Mouse (Mus musculus) forebrain, embryonic 15.5 days (tissue): ENCODE measurements around the gene Mcu. TPM values are rescaled to one million over a fixed set of nuclear protein-coding genes. Genes with fewer than 3 reads are reported as not detected.

Experiments
- ATAC-seq: fragments of 200-750 bp; cut with Nextera tagmentation; replicated peaks from 2 replicates; pipeline ENCODE4 v1.8.0; 2017; ENCODE audit warnings: mild to moderate bottlenecking, moderate TSS enrichment, moderate library complexity
- H3K27ac ChIP-seq: fragments of 300-500 bp; sonication (generic); replicated peaks from 2 replicates; pipeline ENCODE4 v1.5.1; 2015; ENCODE audit warnings: mild to moderate bottlenecking, inconsistent platforms
- H3K27me3 ChIP-seq: fragments of 300-500 bp; sonication (generic); 2 replicates; pipeline ENCODE4 v1.6.1; 2015; ENCODE audit warnings: inconsistent platforms
- H3K36me3 ChIP-seq: fragments of 300-500 bp; sonication (generic); 2 replicates; pipeline ENCODE4 v1.6.1; 2015; ENCODE audit warnings: mild to moderate bottlenecking, inconsistent platforms
- H3K4me1 ChIP-seq: fragments of 300-500 bp; sonication (generic); 2 replicates; pipeline ENCODE4 v1.6.1; 2015; ENCODE audit warnings: inconsistent platforms
- H3K4me2 ChIP-seq: fragments of 300-500 bp; sonication (generic); replicated peaks from 2 replicates; pipeline ENCODE4 v1.6.1; 2015; ENCODE audit warnings: mild to moderate bottlenecking, inconsistent platforms
- H3K4me3 ChIP-seq: fragments of 300-500 bp; sonication (generic); 2 replicates; pipeline ENCODE4 v1.5.1; 2015; ENCODE audit warnings: mild to moderate bottlenecking, inconsistent platforms
- H3K9ac ChIP-seq: fragments of 300-500 bp; sonication (generic); replicated peaks from 2 replicates; pipeline ENCODE4 v1.6.1; 2015; ENCODE audit warnings: mild to moderate bottlenecking, inconsistent platforms
- H3K9me3 ChIP-seq: fragments of 300-500 bp; sonication (generic); 2 replicates; pipeline ENCODE4 v1.6.1; 2016; ENCODE audit warnings: inconsistent platforms
- WGBS: fragments of 180-500 bp; shearing (Covaris S2); methylation state at CpG from one replicate; pipeline ENCODE4 v1.1.7; 2015; ENCODE audit warnings: mixed read lengths; 5-methylcytosine and 5-hydroxymethylcytosine counted together
- polyA plus RNA-seq: library from polyadenylated mRNA; unstranded; fragments of >200 nt; fragmentation: Nextera tagmentation; extraction: Ambion mirVana; gene quantifications from 2 replicates; pipeline ENCODE4 v1.2.1, GENCODE M21; 2015

Gene Mcu
- polyA plus RNA-seq, 1 experiment from 2014 or later = 22.8 TPM

DNA sequence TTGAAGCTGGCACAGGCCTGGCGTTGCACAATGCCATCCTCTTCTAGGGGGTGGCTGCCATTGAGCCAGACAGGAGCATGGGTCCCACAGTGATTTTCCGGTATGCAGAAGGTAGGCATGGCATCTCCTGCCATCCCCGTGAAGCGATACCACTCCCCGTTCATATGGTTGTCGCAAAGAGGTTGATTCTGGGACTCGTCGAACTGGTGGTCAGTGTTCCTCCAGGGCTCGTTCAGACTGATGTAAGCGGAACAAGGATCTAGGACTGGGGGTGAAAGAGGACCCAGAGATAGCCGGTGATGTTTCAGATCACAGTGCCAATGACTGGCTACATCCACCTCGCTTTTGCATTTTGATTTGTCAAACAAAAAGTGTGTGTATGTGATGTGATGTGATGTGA lies 177.8 kb downstream of the Mcu start:
- no peaks in the 10 kb centered on the region for H3K27me3 ChIP-seq
- H3K36me3 ChIP-seq = no peaks in the 10 kb centered on the region
- no peak overlapping the region for H3K27ac ChIP-seq
- no peaks in the 10 kb centered on the region for H3K4me1 ChIP-seq
- no peak for ATAC-seq
- no peak overlapping the region for H3K4me2 ChIP-seq
- no peaks in the 10 kb centered on the region for H3K9me3 ChIP-seq
- WGBS = 94% methylated on average over 12 of the region's 12 CpGs
- no peak overlapping the region for H3K4me3 ChIP-seq
- H3K9ac ChIP-seq = no peak overlapping the region

DNA sequence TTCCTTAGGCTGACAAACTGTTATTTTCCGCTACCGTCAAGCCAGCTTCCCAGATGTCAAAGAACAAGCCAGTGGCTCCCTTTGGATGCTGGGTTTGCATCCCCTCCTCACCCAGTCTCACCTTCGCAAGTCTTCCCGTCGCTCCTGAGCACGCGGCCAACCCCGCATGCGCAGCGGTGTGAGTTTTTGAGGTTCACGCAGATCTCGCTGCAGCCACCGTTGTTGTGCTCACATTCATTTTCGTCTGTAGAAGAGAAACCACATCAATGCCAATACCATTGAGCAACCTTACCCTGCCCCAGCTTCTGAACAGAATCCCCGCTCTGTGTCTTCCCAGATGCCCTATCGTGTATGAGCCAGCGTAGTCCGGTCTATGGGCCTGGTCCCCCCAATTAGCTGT lies 180.7 kb downstream of the Mcu start:
- Histone ChIP-seq H3K36me3 (no peaks in the 10 kb centered on the region), H3K9ac (no peak overlapping the region), H3K4me1 (no peaks in the 10 kb centered on the region), H3K4me2 (no peak overlapping the region), H3K27me3 (no peaks in the 10 kb centered on the region), H3K27ac (no peak overlapping the region), H3K9me3 (no peaks in the 10 kb centered on the region), H3K4me3 (no peak overlapping the region)
- ATAC-seq = no peak
- 94% methylated on average over 18 of the region's 18 CpGs for WGBS

DNA sequence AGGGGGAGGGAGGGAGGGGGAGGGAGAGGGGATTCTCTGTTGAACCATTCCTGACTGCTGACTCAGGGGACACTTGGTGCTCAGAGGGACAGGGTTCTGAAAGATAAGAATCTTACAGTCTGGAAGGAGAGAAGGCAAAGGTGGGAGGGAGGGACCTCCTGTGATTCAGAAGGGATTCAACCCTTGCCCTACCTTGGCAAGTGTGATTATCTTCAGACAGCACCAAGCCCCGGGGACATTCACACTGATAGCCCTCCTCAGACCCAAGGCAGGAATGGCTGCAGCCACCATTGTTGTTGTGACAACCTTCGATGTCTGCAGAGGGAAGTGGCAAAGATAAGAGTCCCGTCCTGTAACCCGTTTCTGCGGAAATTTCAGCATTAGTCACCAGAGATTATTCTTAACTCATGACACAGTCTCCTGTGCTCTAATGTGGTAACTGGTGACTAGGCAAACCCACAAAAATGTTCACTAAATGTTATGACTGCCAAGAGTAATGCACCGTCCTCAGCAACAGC lies 185.7 kb downstream of the Mcu start:
- no peak overlapping the region for H3K27ac ChIP-seq
- H3K9me3 ChIP-seq = no peaks in the 10 kb centered on the region
- no peak overlapping the region for H3K4me3 ChIP-seq
- WGBS = 75% methylated on average over 6 of the region's 6 CpGs
- no peak for ATAC-seq
- H3K4me2 ChIP-seq = no peak overlapping the region
- H3K36me3 ChIP-seq = no peaks in the 10 kb centered on the region
- no peaks in the 10 kb centered on the region for H3K27me3 ChIP-seq
- no peaks in the 10 kb centered on the region for H3K4me1 ChIP-seq
- H3K9ac ChIP-seq = no peak overlapping the region

DNA sequence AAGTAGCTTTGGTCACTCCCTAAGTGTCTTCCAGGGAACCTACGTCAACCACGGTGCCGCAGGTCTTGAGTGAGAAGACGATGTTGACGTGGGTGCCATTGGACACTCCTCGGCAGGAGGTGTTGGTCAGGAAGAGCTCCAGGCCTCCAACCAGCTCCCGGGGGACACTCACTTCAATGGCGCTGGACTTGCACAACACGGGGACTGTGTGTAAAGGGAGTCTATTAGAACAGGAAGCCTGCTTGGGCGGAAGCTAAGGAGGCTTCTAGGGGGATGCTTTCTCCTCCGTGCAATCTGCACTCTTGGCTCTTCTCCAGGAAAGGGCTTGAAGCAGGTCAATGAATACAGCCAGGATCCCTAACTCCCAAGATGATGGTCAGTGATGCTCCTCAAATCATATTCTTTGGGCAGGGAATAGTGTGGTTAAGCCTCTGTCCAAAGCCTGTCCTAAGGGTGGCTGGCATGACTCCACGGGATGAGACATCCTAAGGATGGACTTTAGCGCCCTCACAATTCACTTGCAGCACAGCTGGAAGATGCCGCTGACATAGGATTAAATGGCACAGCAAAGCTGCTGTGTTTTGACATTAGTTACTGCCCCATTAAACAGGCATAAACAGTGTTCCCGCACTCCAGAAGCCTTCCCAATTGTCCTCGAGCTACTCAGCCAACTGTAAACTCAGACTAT lies 186.9 kb downstream of the Mcu start:
- H3K4me2 ChIP-seq = no peak overlapping the region
- no peak overlapping the region for H3K4me3 ChIP-seq
- no peak overlapping the region for H3K27ac ChIP-seq
- H3K4me1 ChIP-seq = no peaks in the 10 kb centered on the region
- H3K9me3 ChIP-seq = no peaks in the 10 kb centered on the region
- 82% methylated on average over 16 of the region's 16 CpGs for WGBS
- no peaks in the 10 kb centered on the region for H3K36me3 ChIP-seq
- no peaks in the 10 kb centered on the region for H3K27me3 ChIP-seq
- no peak for ATAC-seq
- H3K9ac ChIP-seq = no peak overlapping the region

DNA sequence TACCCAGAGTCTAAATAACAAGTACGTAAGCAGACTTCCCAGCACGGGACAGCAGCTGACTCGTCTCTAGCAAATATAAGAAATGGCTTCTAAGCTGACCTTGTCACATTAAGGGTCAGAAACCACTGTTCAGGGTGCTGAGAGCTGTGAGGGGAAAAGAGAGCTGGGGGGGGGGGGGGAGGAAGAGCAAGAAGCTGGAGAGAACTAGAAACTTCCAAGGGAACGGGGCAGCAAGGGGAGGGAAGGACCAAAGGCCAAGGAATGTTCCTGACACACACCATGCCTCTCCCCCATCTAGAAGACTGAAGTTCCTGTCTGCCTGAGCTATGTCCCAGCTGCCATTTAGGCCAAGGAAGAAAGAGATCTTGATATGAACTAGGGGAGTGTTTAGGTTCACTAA lies 190.1 kb downstream of the Mcu start:
- Histone ChIP-seq H3K36me3 (no peaks in the 10 kb centered on the region), H3K9ac (no peak overlapping the region), H3K4me2 (no peak overlapping the region), H3K4me3 (no peak overlapping the region), H3K27me3 (no peaks in the 10 kb centered on the region), H3K4me1 (no peaks in the 10 kb centered on the region), H3K27ac (no peak overlapping the region), H3K9me3 (no peaks in the 10 kb centered on the region)
- no peak for ATAC-seq
- WGBS = 95% methylated on average over 4 of the region's 4 CpGs

DNA sequence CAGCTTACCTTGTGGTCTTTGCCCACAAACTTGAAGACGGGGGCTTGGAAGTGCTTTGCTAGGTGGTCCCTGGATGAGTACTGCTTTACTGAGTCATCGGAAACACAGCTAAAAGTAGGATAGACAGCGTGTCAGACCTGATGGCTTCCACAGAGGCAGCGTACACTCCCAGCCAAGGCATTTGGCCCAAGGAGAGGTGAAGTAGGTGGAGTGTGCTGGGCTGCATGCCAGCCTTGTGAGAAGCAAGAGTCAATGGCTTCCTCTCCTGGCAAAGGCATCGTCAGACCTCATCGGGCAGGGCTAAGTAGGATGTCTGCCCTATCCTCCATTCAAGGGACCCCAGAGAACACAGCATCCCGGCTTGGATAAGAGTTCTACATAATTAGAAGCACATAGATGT lies 191.1 kb downstream of the Mcu start:
- Histone ChIP-seq H3K9ac (no peak overlapping the region), H3K27ac (no peak overlapping the region), H3K4me3 (no peak overlapping the region), H3K4me1 (no peaks in the 10 kb centered on the region), H3K27me3 (no peaks in the 10 kb centered on the region), H3K9me3 (no peaks in the 10 kb centered on the region), H3K4me2 (no peak overlapping the region), H3K36me3 (no peaks in the 10 kb centered on the region)
- ATAC-seq = no peak
- WGBS = 70% methylated on average over 7 of the region's 7 CpGs

DNA sequence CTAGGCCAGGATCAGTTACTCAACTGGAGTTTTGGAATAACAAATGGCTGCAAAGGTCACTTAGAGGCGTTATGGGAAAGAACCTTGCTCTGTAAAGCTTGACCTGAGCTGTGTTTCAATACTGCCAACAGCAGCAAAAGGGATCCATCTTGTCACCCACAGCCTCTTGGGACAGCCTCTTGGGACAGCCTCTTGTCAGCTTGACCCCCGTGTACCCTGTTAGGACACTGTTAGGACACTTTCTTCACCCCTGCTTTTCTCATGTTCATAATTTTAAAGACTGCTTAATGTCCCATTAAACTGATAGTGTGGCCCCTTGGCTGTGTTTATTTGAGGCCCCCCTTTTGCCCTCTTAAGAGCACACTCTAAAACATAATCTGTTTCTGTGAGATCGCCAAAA lies 192.0 kb downstream of the Mcu start:
- no peak overlapping the region for H3K4me3 ChIP-seq
- no peaks in the 10 kb centered on the region for H3K36me3 ChIP-seq
- H3K4me2 ChIP-seq = no peak overlapping the region
- no peaks in the 10 kb centered on the region for H3K27me3 ChIP-seq
- H3K9ac ChIP-seq = no peak overlapping the region
- no peaks in the 10 kb centered on the region for H3K4me1 ChIP-seq
- no peak for ATAC-seq
- no peaks in the 10 kb centered on the region for H3K9me3 ChIP-seq
- no peak overlapping the region for H3K27ac ChIP-seq
- WGBS = 93% methylated on average over 3 of the region's 3 CpGs

DNA sequence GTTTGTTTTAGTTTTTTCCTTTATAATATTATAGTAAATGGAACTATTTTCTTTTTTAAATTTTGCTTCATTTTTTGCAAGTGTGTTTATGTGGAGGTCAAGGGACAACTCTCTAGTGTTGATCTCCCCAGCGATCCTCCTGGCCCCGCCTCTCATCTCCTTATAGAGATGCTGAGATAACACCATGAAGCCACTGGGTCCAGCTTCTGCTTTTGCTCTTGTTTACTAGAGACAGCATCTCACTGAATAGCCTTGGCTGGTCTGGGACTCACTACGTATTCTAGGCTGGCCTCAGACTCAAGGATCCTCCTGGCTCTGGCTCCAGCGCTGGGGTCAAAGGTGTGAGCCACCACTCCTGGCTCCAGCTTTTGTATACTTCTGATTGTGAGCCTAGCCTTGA lies 197.0 kb downstream of the Mcu start:
- Histone ChIP-seq H3K36me3 (no peaks in the 10 kb centered on the region), H3K4me1 (no peaks in the 10 kb centered on the region), H3K4me2 (no peak overlapping the region), H3K4me3 (no peak overlapping the region), H3K9me3 (no peaks in the 10 kb centered on the region), H3K27me3 (no peaks in the 10 kb centered on the region), H3K9ac (no peak overlapping the region), H3K27ac (no peak overlapping the region)
- no peak for ATAC-seq
- WGBS = 92% methylated on average over 4 of the region's 4 CpGs

DNA sequence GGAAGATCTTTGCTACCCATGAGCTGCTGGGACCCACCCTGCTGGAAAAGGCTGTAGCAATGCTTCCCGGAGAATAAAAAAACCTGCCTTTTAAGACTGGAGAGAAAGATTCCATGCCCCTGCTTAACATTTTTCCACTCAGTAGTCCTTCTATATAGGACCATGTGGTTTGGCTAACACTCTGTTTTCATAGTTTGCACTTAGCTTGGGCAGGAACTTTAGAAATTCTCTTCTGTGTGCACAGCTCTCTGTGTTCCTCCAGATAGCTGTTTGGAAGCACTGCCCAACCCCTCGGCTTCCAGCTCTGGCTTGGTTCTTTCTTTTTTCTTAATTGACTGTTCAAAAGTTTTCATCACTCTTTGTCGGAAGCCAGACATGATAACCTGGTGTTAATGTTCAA lies 199.9 kb downstream of the Mcu start:
- Histone ChIP-seq H3K4me3 (no peak overlapping the region), H3K27ac (no peak overlapping the region), H3K36me3 (no peaks in the 10 kb centered on the region), H3K27me3 (no peaks in the 10 kb centered on the region), H3K9me3 (no peaks in the 10 kb centered on the region), H3K9ac (no peak overlapping the region), H3K4me2 (no peak overlapping the region), H3K4me1 (no peaks in the 10 kb centered on the region)
- ATAC-seq = no peak
- 85% methylated on average over 3 of the region's 3 CpGs for WGBS

DNA sequence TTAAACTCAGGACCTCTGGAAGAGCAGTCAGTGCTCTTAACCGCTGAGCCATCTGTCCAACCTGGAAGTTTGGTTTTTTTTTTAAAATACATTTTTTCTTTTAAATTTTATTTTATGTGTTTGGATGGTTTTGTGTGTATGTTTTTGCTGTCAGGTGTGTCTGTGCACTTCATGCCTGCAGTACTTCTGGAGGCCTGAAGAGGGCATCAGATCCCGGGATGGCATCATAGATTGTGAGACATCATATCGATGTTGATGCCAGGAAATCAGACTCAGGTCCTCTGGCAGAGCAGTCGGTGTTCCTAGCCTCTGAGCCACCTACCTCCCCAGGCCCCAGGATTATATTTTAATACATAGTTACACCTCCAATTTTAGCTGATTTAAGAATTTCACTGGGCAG lies 202.8 kb downstream of the Mcu start:
- Histone ChIP-seq H3K27ac (no peak overlapping the region), H3K36me3 (no peaks in the 10 kb centered on the region), H3K9ac (no peak overlapping the region), H3K4me3 (no peak overlapping the region), H3K4me1 (no peaks in the 10 kb centered on the region), H3K9me3 (no peaks in the 10 kb centered on the region), H3K27me3 (no peaks in the 10 kb centered on the region), H3K4me2 (no peak overlapping the region)
- 91% methylated on average over 4 of the region's 4 CpGs for WGBS
- no peak for ATAC-seq

DNA sequence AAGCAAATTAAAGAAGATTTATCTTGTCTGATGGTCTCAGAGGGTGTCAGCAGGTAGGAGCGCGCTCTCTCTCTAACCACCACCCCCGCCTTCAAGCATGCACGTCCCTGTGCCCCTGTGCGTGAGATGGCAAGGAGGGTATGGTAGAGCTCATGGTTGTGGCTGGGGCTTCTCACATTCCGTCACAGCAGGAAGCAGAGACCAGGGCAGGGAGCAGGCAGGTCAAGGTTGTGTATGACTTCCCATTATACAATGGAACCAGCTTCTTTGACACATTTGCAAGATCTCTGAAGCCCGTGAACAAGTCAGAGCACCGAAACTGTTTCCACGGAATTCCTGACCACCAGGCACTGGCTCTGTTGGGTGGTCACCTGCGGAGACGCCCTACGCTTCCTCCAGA lies 206.2 kb downstream of the Mcu start:
- Histone ChIP-seq H3K4me2 (no peak overlapping the region), H3K4me1 (no peaks in the 10 kb centered on the region), H3K4me3 (no peak overlapping the region), H3K9me3 (no peaks in the 10 kb centered on the region), H3K27me3 (no peaks in the 10 kb centered on the region), H3K9ac (no peak overlapping the region), H3K27ac (no peak overlapping the region), H3K36me3 (no peaks in the 10 kb centered on the region)
- ATAC-seq = no peak
- 86% methylated on average over 12 of the region's 12 CpGs for WGBS

DNA sequence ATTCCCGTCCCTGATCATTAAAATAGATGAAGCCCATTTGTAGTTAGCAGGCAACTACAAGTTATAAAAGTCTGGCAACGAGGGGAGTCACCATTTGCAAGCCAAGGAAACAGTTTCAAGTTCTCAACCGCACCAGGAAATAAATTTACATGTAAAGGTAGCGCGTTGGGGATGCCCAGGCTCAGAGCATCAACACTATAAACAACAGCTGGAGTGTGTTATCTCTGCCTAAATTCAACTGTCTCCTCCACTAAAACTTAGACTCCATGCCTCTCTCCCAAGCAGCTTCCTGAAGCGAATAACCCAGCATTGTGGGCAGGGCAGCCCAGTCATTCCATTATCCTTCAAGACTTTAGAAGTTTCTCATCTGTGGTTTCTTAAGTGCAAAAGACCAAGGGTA lies 208.0 kb downstream of the Mcu start:
- no peaks in the 10 kb centered on the region for H3K4me1 ChIP-seq
- no peak overlapping the region for H3K27ac ChIP-seq
- no peaks in the 10 kb centered on the region for H3K9me3 ChIP-seq
- WGBS = 71% methylated on average over 6 of the region's 6 CpGs
- H3K9ac ChIP-seq = no peak overlapping the region
- no peak overlapping the region for H3K4me2 ChIP-seq
- no peaks in the 10 kb centered on the region for H3K36me3 ChIP-seq
- no peaks in the 10 kb centered on the region for H3K27me3 ChIP-seq
- ATAC-seq = no peak
- no peak overlapping the region for H3K4me3 ChIP-seq

DNA sequence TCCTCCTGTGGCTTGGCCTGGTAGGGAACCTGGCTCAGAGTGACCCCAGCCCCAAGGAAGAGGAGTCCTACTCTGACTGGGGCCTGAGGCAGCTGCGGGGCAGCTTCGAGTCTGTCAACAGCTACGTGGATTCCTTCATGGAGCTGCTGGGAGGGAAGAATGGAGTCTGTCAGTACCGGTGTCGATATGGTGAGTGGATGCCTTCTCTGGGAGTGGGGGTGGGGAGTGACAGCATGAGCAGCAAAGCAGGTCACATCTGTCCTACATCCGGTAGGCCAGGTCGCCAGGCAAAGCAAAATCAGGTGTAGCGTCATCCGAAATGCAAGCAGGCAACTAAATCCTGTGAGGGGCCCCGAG lies 212.7 kb downstream of the Mcu start:
- 81% methylated on average over 10 of the region's 10 CpGs for WGBS
- H3K4me3 ChIP-seq = no peak overlapping the region
- no peaks in the 10 kb centered on the region for H3K36me3 ChIP-seq
- ATAC-seq = no peak
- H3K9ac ChIP-seq = no peak overlapping the region
- no peaks in the 10 kb centered on the region for H3K27me3 ChIP-seq
- H3K4me1 ChIP-seq = no peaks in the 10 kb centered on the region
- H3K4me2 ChIP-seq = no peak overlapping the region
- H3K9me3 ChIP-seq = no peaks in the 10 kb centered on the region
- H3K27ac ChIP-seq = no peak overlapping the region
